Mouse (Mus musculus) liver, embryonic 12.5 days (tissue): ENCODE results near the gene Mtg1. TPM values are rescaled to one million over a fixed set of nuclear protein-coding genes. Genes with fewer than 3 reads are reported as not detected.
A peak's percentile ranks its signal among the peaks of the same experiment; 100 is the strongest.
"Not testable (repeated sequence)": the region's sequence is repeated elsewhere in the genome, so short reads cannot be mapped to it uniquely, and the experiment has no call there.

ENCODE experiments used
- ATAC-seq: fragments of 200-750 bp; cut with Nextera tagmentation; 2 replicates; pipeline ENCODE4 v1.8.0; 2017; ENCODE audit warnings: moderate number of reproducible peaks, mild to moderate bottlenecking, moderate library complexity
- H3K27ac ChIP-seq: fragments of 300-500 bp; sonication (generic); 2 replicates; pipeline ENCODE4 v1.5.1; 2016; ENCODE audit warnings: mild to moderate bottlenecking
- H3K27me3 ChIP-seq: fragments of 300-500 bp; sonication (generic); replicated peaks from 2 replicates; pipeline ENCODE4 v1.6.1; 2016; ENCODE audit warnings: mild to moderate bottlenecking, moderate library complexity
- H3K36me3 ChIP-seq: fragments of 300-500 bp; sonication (generic); 2 replicates; pipeline ENCODE4 v1.6.1; 2016; ENCODE audit warnings: mild to moderate bottlenecking, moderate library complexity
- H3K4me1 ChIP-seq: fragments of 300-500 bp; sonication (generic); 2 replicates; pipeline ENCODE4 v1.6.1; 2016
- H3K4me2 ChIP-seq: fragments of 300-500 bp; sonication (generic); 2 replicates; pipeline ENCODE4 v1.6.1; 2016; ENCODE audit warnings: mild to moderate bottlenecking, moderate library complexity
- H3K4me3 ChIP-seq: fragments of 300-500 bp; sonication (generic); 2 replicates; pipeline ENCODE4 v1.5.1; 2016; ENCODE audit warnings: mild to moderate bottlenecking, moderate library complexity
- H3K9ac ChIP-seq: fragments of 300-500 bp; sonication (generic); 2 replicates; pipeline ENCODE4 v1.6.1; 2016; ENCODE audit warnings: mild to moderate bottlenecking, moderate library complexity
- H3K9me3 ChIP-seq: fragments of 300-500 bp; sonication (generic); replicated peaks from 2 replicates; pipeline ENCODE4 v1.6.1; 2016; ENCODE audit warnings: mild to moderate bottlenecking, moderate library complexity
- WGBS: fragments of 180-500 bp; shearing (Covaris S2); methylation state at CpG from one replicate; pipeline ENCODE4 v1.1.7; 2016; ENCODE audit not compliant: insufficient replicate concordance; 5-methylcytosine and 5-hydroxymethylcytosine counted together
- polyA plus RNA-seq: library from polyadenylated mRNA; unstranded; fragments of >200 nt; fragmentation: Nextera tagmentation; extraction: Ambion mirVana; gene quantifications from 2 replicates; pipeline ENCODE4 v1.2.1, GENCODE M21; 2016

Gene Mtg1
- polyA plus RNA-seq, 1 experiment from 2014 or later = 25.4 TPM

- peaks cover 10% of the 10 kb centered on the region for H3K4me1 ChIP-seq
- not testable (repeated sequence) for H3K4me2 ChIP-seq, H3K27me3 ChIP-seq, ATAC-seq, H3K4me3 ChIP-seq, H3K9ac ChIP-seq, H3K9me3 ChIP-seq, H3K27ac ChIP-seq
- H3K36me3 ChIP-seq = peaks cover 20% of the 10 kb centered on the region
- WGBS = 32% methylated on average over 7 of the region's 7 CpGs
These were observed 3.3 kb upstream of the Mtg1 start for GRCm38 (mm10) chr7:140134033-140134432.

- Histone ChIP-seq H3K4me2 (no peak overlapping the region), H3K4me3 (no peak overlapping the region), H3K4me1 (peaks cover 10% of the 10 kb centered on the region), H3K36me3 (peaks cover 9% of the 10 kb centered on the region), H3K27me3 (no peaks in the 10 kb centered on the region), H3K9ac (no peak overlapping the region), H3K27ac (no peak overlapping the region), H3K9me3 (no peaks in the 10 kb centered on the region)
- ATAC-seq = no peak
- WGBS = 65% methylated on average over 5 of the region's 5 CpGs
These were observed 2.1 kb upstream of the Mtg1 start for GRCm38 (mm10) chr7:140135106-140135770.

GRCm38 (mm10) chr7:140138021-140138310, 602 bp downstream of the Mtg1 start:
- peak overlapping the region; percentile 80 for H3K27ac ChIP-seq
- H3K9me3 ChIP-seq = no peaks in the 10 kb centered on the region
- no peaks in the 10 kb centered on the region for H3K27me3 ChIP-seq
- peak overlapping the region; percentile 83 for H3K9ac ChIP-seq
- H3K4me2 ChIP-seq = peak overlapping the region; percentile 90
- WGBS = 0% methylated on average over 8 of the region's 8 CpGs
- H3K4me1 ChIP-seq = peaks cover 14% of the 10 kb centered on the region
- ATAC-seq = no peak
- no peaks in the 10 kb centered on the region for H3K36me3 ChIP-seq
- peak overlapping the region; percentile 85 for H3K4me3 ChIP-seq

GRCm38 (mm10) chr7:140141350-140141749, 4.0 kb downstream of the Mtg1 start:
- Histone ChIP-seq H3K36me3 (peaks cover 11% of the 10 kb centered on the region), H3K4me1 (peaks cover 14% of the 10 kb centered on the region), H3K9me3 (no peaks in the 10 kb centered on the region), H3K4me2 (0 out of 2 replicates have a peak overlapping the region, but pooled peaks have one; percentile 10), H3K9ac (no peak overlapping the region), H3K4me3 (no peak overlapping the region), H3K27ac (no peak overlapping the region), H3K27me3 (no peaks in the 10 kb centered on the region)
- WGBS = 5% methylated on average over 14 of the region's 14 CpGs
- no peak for ATAC-seq

DNA sequence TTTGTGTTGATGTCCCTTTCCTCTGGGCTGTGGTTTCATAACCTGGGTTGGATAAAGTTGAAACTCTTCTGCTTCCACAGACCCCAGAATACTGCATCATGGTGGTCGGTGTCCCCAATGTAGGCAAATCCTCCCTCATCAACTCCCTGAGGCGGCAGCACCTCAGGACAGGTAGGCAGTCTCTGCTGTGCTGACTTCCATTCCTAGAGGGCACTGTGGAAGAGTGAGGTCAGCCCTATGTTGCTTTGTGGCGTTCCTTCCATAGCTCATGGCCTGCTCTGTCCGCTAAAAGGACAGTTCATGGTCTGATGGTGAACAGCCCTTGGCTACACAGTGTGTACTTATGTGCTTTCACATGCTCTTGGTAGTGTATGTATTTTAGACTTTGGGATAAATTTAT, 7.2 kb downstream of the Mtg1 start:
- WGBS = 74% methylated on average over 4 of the region's 4 CpGs
- no peak for ATAC-seq
- peaks cover 22% of the 10 kb centered on the region for H3K36me3 ChIP-seq

DNA sequence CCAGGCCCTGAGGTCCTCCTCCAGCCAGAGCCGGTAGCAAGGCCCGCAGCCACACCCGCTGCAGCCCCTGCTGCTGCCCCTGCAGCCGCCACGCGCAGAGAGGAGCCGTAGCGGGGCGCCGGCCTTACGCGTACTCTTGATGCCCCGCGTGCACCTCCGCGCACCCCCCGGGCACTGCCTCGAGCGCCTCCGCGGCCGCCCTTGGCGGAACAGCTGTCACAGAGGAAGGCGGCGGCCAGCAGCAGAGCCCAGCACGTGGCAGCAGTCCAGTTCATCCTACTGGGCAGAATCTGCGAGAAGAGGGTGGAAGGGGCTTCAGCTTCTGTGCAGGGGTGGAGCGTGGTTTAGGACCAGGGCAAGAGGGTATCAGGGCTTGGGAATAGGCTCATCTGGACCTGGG, 16.0 kb downstream of the Mtg1 start:
- no peak overlapping the region for H3K9ac ChIP-seq
- no peak for ATAC-seq
- no peak overlapping the region for H3K4me3 ChIP-seq
- H3K27me3 ChIP-seq = peaks cover 58% of the 10 kb centered on the region
- 0 out of 2 replicates have a peak overlapping the region, but pooled peaks have one; percentile 19 for H3K4me2 ChIP-seq
- no peak overlapping the region for H3K27ac ChIP-seq
- 15% methylated on average over 28 of the region's 28 CpGs for WGBS
- H3K36me3 ChIP-seq = no peaks in the 10 kb centered on the region; the same call in none of the 2 replicates
- no peaks in the 10 kb centered on the region for H3K4me1 ChIP-seq
- H3K9me3 ChIP-seq = no peaks in the 10 kb centered on the region

More for the DNA sequence above, 7.2 kb downstream of the Mtg1 start:
- no peak overlapping the region for H3K27ac ChIP-seq
- no peak overlapping the region for H3K4me2 ChIP-seq
- no peaks in the 10 kb centered on the region for H3K27me3 ChIP-seq
- H3K4me1 ChIP-seq = 0 out of 2 replicates have a peak, but pooled peaks cover 4% of the 10 kb centered on the region
- H3K9ac ChIP-seq = no peak overlapping the region
- H3K4me3 ChIP-seq = no peak overlapping the region
- H3K9me3 ChIP-seq = no peaks in the 10 kb centered on the region

- WGBS = 18% methylated on average over 4 of the region's 4 CpGs
- peak overlapping the region; percentile 10; the same call in 1 of the 2 replicates for H3K4me2 ChIP-seq
- no peak for ATAC-seq
- no peaks in the 10 kb centered on the region; the same call in none of the 2 replicates for H3K36me3 ChIP-seq
- H3K4me3 ChIP-seq = no peak overlapping the region
- H3K27ac ChIP-seq = no peak overlapping the region
- peaks cover 62% of the 10 kb centered on the region for H3K27me3 ChIP-seq
- H3K4me1 ChIP-seq = no peaks in the 10 kb centered on the region
- H3K9me3 ChIP-seq = no peaks in the 10 kb centered on the region
- H3K9ac ChIP-seq = no peak overlapping the region
These were observed 16.5 kb downstream of the Mtg1 start for GRCm38 (mm10) chr7:140153829-140154217.

DNA sequence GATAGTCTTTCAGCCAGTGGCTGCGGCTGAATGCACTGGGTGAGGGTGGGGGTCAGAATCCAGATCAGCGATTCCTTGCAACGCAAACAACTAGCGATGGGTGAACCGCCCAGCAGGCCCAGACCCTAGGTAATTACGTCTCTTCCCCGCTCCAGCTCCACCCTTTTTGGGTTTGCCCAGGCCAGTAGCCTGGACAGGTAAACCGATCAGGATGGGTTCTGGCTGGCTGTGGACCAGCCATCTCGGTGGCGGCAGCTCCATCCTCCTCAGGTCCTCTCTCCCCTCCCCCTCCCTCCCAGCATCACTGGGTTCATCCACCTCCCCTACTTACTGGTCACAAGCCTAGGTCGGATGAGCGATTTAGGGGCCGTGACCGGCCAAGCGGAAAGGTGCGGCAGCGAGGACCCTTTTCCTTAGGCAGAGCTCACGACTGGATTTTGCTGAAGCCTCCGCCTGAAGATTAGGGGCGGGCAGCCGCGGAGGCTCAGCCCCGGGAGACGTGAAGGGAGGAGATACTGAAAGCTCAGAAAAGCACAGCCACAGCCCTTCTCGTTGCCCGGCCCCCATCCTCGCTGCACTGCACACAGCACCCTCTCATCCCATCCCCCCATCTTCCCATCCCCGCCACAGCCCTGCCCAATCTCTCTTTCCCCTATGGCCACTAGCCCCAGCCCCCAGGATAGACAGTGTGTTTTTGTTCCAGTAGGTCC, 17.0 kb downstream of the Mtg1 start, which contains the start of gene Sprn:
Sprn (minus strand) TSS at position 660 of the 710 bp plus-strand sequence.
- no peak for ATAC-seq
- H3K9ac ChIP-seq = no peak within 1 kb of the TSS
- H3K36me3 ChIP-seq = no peaks in the 10 kb centered on the region; the same call in none of the 2 replicates
- no peak within 1 kb of the TSS for H3K4me3 ChIP-seq
- H3K4me1 ChIP-seq = no peaks in the 10 kb centered on the region
- H3K27ac ChIP-seq = no peak within 1 kb of the TSS
- peak within 1 kb of the TSS; percentile 10 for H3K4me2 ChIP-seq
- H3K9me3 ChIP-seq = no peaks in the 10 kb centered on the region
- H3K27me3 ChIP-seq = peaks cover 62% of the 10 kb centered on the region
- 9% methylated on average over 27 of the region's 28 CpGs for WGBS

- no peak overlapping the region for H3K9ac ChIP-seq
- no peaks in the 10 kb centered on the region for H3K4me1 ChIP-seq
- peaks cover 22% of the 10 kb centered on the region for H3K27me3 ChIP-seq
- H3K27ac ChIP-seq = no peak overlapping the region
- ATAC-seq = no peak
- 58% methylated on average over 3 of the region's 3 CpGs for WGBS
- H3K4me2 ChIP-seq = no peak overlapping the region
- H3K36me3 ChIP-seq = no peaks in the 10 kb centered on the region
- H3K9me3 ChIP-seq = no peaks in the 10 kb centered on the region
- no peak overlapping the region for H3K4me3 ChIP-seq
These were observed 23.0 kb downstream of the Mtg1 start for GRCm38 (mm10) chr7:140160363-140160762.

- Histone ChIP-seq H3K9me3 (no peaks in the 10 kb centered on the region), H3K4me1 (no peaks in the 10 kb centered on the region), H3K4me3 (no peak within 1 kb of the TSS), H3K4me2 (no peak within 1 kb of the TSS), H3K9ac (no peak within 1 kb of the TSS), H3K27me3 (no peaks in the 10 kb centered on the region), H3K27ac (no peak within 1 kb of the TSS), H3K36me3 (no peaks in the 10 kb centered on the region)
- 54% methylated on average over 7 of the region's 7 CpGs for WGBS
- no peak for ATAC-seq
These were observed 27.3 kb downstream of the Mtg1 start, which contains the start of gene Olfr522 for GRCm38 (mm10) chr7:140164664-140165063. TSS of gene Olfr522 (minus strand) at chr7:140164764.

DNA sequence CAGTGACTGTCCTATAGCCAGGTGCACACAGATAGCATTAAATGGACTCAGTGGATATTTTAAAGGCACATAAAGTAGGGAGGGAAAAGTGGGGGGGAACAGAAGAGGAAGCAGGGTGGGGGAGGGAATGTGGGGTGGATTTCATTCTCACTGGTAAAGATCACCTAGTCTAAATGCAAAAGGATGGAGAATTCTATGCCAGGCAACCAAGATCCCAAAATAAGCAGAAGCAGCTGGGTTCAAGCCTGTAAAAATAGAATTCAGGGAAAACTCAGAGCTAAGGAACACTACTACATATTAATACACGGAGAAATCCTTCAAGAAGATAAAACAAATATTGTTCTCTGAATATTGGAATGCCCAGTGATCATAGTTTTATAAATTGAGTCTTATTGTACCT, 30.6 kb downstream of the Mtg1 start:
- ATAC-seq = no peak
- H3K27me3 ChIP-seq = no peaks in the 10 kb centered on the region
- no peak overlapping the region for H3K4me3 ChIP-seq
- H3K9me3 ChIP-seq = no peaks in the 10 kb centered on the region
- H3K36me3 ChIP-seq = no peaks in the 10 kb centered on the region
- H3K9ac ChIP-seq = no peak overlapping the region
- WGBS = 54% methylated on average over 1 of the region's 1 CpGs
- H3K4me1 ChIP-seq = no peaks in the 10 kb centered on the region
- no peak overlapping the region for H3K27ac ChIP-seq
- no peak overlapping the region for H3K4me2 ChIP-seq

- 65% methylated on average over 4 of the region's 4 CpGs for WGBS
- Histone ChIP-seq H3K36me3 (no peaks in the 10 kb centered on the region), H3K9ac (no peak overlapping the region), H3K4me3 (no peak overlapping the region), H3K4me1 (no peaks in the 10 kb centered on the region), H3K27me3 (no peaks in the 10 kb centered on the region), H3K9me3 (no peaks in the 10 kb centered on the region), H3K4me2 (no peak overlapping the region), H3K27ac (no peak overlapping the region)
- no peak for ATAC-seq
These were observed 32.0 kb downstream of the Mtg1 start for GRCm38 (mm10) chr7:140169386-140169785.
